Mouse (Mus musculus) intestine, postnatal 0 days (tissue): ENCODE data around the gene Pea15a. TPM values are rescaled to one million over a fixed set of nuclear protein-coding genes. Genes with fewer than 3 reads are reported as not detected.
"Not testable (repeated sequence)": the region's sequence is repeated elsewhere in the genome, so short reads cannot be mapped to it uniquely, and the experiment has no call there.

ENCODE experiments used
- ATAC-seq: fragments of 200-750 bp; cut with Nextera tagmentation; 2 replicates; pipeline ENCODE4 v1.8.0; 2017; ENCODE audit warnings: mild to moderate bottlenecking, moderate TSS enrichment, moderate library complexity
- H3K27ac ChIP-seq: fragments of 300-500 bp; sonication (generic); 2 replicates; pipeline ENCODE4 v1.5.1; 2014; ENCODE audit warnings: mild to moderate bottlenecking, low read depth, low read length, moderate library complexity
- H3K27me3 ChIP-seq: fragments of 300-500 bp; sonication (generic); replicated peaks from 2 replicates; pipeline ENCODE4 v1.6.1; 2014; ENCODE audit warnings: low read length, mixed read lengths; ENCODE audit not compliant: control insufficient read depth, insufficient read depth
- H3K36me3 ChIP-seq: fragments of 300-500 bp; sonication (generic); 2 replicates; pipeline ENCODE4 v1.6.1; 2014; ENCODE audit warnings: mild to moderate bottlenecking, moderate library complexity; ENCODE audit not compliant: control insufficient read depth, insufficient read depth
- H3K4me1 ChIP-seq: fragments of 300-500 bp; sonication (generic); replicated peaks from 2 replicates; pipeline ENCODE4 v1.6.1; 2014; ENCODE audit warnings: antibody characterized with exemption, low read length, mixed read lengths; ENCODE audit not compliant: control insufficient read depth, insufficient read depth
- H3K4me2 ChIP-seq: fragments of 300-500 bp; sonication (generic); replicated peaks from 2 replicates; pipeline ENCODE4 v1.6.1; 2014; ENCODE audit warnings: low read depth, mild to moderate bottlenecking, moderate library complexity
- H3K4me3 ChIP-seq: fragments of 300-500 bp; sonication (generic); 2 replicates; pipeline ENCODE4 v1.5.1; 2014; ENCODE audit warnings: low read depth, low read length
- H3K9ac ChIP-seq: fragments of 300-500 bp; sonication (generic); 2 replicates; pipeline ENCODE4 v1.6.1; 2014; ENCODE audit warnings: mild to moderate bottlenecking, low read depth, low read length
- H3K9me3 ChIP-seq: fragments of 300-500 bp; sonication (generic); 2 replicates; pipeline ENCODE4 v1.6.1; 2016; ENCODE audit warnings: mixed run types; ENCODE audit not compliant: control insufficient read depth
- CTCF ChIP-seq: sonication (generic); IDR thresholded peaks from 2 replicates; pipeline ENCODE4 v1.5.1; 2016; ENCODE audit warnings: low read depth, mild to moderate bottlenecking, control low read depth, antibody characterized with exemption, moderate library complexity
- WGBS: fragments of 180-500 bp; shearing (Covaris S2); extraction: QIAGEN DNeasy Blood & Tissue Kit; methylation state at CpG from one replicate; pipeline ENCODE4 v1.1.7; 2014; 5-methylcytosine and 5-hydroxymethylcytosine counted together
- polyA plus RNA-seq: library from polyadenylated mRNA; unstranded; fragments of >200 nt; fragmentation: Nextera tagmentation; extraction: Ambion mirVana; gene quantifications from 2 replicates; pipeline ENCODE4 v1.2.1, GENCODE M21; 2015

Pea15a gene
- polyA plus RNA-seq = 44.5 and 44.9 TPM in 2 replicates

DNA sequence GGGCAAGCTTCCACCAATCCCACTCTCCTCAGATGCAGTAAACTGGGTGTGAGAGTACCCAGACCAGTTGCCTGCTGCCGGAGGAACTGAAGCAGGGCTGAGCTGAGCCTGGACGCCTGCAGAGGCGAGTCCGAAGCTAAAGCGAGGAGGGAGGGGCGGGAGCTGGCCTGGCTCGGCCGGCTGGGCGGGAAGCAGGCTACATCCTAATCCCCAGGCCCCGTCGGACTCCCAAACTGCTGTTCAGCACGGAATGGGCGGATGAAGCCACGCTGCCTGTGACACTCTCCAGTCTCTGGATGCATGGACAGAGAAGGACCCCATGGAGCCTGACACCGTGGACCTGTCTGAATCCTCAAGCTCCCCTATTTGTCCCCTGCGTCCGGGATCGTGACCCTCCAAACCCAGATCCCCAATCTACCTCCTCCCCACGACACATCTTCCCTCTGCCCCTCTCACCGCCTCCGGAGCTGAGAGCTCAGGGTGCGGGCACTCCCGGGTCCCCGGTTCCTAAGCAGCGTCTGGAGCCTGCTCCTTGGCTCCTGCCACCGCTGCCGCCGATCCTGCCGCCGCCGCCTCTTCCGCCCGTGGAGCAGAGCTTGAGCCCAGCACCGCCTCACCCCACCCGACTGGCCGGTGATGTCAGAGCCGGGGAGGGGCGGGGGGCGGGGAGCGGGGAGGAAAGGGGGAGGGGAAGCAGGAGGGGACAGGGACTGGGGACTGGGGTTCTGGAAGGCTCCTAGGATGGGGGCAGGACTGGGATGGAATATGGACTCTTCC, at the start of gene Pea15a:
Gene Pea15a (minus strand): TSS at position 664 of the 777 bp plus-strand sequence.
- Histone ChIP-seq H3K4me3 (peak within 1 kb of the TSS; percentile 68), H3K9ac (peak within 1 kb of the TSS; percentile 70), H3K27me3 (no peaks in the 10 kb centered on the region), H3K4me2 (peak within 1 kb of the TSS; percentile 89), H3K27ac (peak within 1 kb of the TSS; percentile 80), H3K9me3 (no peaks in the 10 kb centered on the region), H3K4me1 (no peaks in the 10 kb centered on the region), H3K36me3 (peaks cover 5% of the 10 kb centered on the region; the same call in 1 of the 2 replicates)
- WGBS = under 1% methylated on average over 38 of the region's 40 CpGs
- peak; percentile 76 for ATAC-seq
- TF ChIP-seq CTCF = no peak

DNA sequence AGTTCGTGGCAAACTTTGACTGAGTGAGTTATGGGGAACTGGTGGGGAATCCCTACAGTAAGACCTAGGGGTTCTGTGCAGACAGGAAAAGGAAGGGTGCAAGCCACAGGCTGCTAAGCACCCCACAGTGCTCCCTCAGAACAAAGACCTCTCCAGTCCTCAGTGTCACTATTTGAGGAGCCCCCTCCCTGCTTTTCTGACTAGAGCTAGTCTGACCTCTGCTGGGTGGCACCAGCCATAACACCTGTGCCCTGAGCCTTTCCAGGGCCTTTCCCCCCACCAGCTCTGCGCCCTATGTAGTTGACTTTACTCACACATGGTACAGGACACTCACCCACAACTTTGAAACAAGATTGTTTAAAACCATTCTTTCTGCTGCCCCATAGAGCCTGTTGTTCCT, 41.1 kb upstream of the Pea15a start:
- ATAC-seq = no peak
- no peak overlapping the region for H3K9ac ChIP-seq
- no peak overlapping the region for H3K27ac ChIP-seq
- WGBS = 55% methylated on average over 2 of the region's 2 CpGs
- H3K27me3 ChIP-seq = peaks cover 7% of the 10 kb centered on the region; the same call in 1 of the 2 replicates
- H3K36me3 ChIP-seq = no peaks in the 10 kb centered on the region
- H3K4me1 ChIP-seq = no peaks in the 10 kb centered on the region
- no peak overlapping the region for H3K4me3 ChIP-seq
- no peak overlapping the region for H3K4me2 ChIP-seq
- peak; percentile 70 for TF ChIP-seq CTCF
- no peaks in the 10 kb centered on the region for H3K9me3 ChIP-seq

DNA sequence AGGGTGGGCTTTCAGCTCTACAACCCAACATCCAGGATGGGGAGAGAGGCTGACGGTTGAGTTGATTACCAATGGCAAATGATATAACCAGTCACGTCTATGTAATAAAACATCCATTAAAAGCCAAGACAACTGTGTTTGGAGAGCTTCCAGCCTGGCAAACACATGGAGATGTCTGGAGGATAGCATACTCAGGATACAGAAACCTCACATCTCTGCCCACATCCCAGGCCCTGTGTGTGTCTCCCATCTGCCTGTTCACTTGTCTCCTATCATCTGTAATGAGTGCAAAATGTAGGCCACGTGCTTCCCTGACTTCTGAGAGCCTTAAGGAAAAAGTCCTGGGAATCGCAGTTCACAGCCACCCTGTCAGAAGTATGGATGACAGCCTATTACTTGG, 40.6 kb upstream of the Pea15a start:
- H3K9ac ChIP-seq = no peak overlapping the region
- H3K4me2 ChIP-seq = no peak overlapping the region
- WGBS = 68% methylated on average over 4 of the region's 4 CpGs
- peaks cover 7% of the 10 kb centered on the region; the same call in 1 of the 2 replicates for H3K27me3 ChIP-seq
- no peak for TF ChIP-seq CTCF
- H3K27ac ChIP-seq = no peak overlapping the region
- no peaks in the 10 kb centered on the region for H3K9me3 ChIP-seq
- no peak overlapping the region for H3K4me3 ChIP-seq
- no peaks in the 10 kb centered on the region for H3K36me3 ChIP-seq
- no peaks in the 10 kb centered on the region for H3K4me1 ChIP-seq
- no peak for ATAC-seq

DNA sequence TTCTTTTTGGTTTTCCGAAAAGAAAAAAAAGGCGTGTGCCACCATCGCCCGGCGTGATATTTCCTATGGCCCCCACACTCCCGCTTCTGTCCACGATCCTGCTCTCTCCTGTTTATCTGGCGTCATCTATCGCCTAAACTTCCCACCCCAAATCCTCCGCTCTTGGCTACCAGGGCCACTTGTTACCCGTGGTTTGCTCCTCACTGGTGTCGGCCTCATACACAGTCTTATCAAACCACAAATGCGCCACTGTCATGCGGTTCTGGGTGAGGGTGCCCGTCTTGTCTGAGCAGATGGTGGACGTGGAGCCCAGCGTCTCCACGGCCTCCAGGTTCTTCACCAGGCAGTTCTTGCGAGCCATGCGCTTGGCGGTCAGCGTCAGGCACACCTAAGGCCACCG, 38.0 kb upstream of the Pea15a start:
- not testable (repeated sequence) for H3K4me2 ChIP-seq, H3K9me3 ChIP-seq, H3K9ac ChIP-seq, H3K27me3 ChIP-seq, ATAC-seq, H3K4me1 ChIP-seq, H3K36me3 ChIP-seq, H3K27ac ChIP-seq, H3K4me3 ChIP-seq
- whole genome bisulfite sequencing = 37% methylated on average over 23 of the region's 23 CpGs

DNA sequence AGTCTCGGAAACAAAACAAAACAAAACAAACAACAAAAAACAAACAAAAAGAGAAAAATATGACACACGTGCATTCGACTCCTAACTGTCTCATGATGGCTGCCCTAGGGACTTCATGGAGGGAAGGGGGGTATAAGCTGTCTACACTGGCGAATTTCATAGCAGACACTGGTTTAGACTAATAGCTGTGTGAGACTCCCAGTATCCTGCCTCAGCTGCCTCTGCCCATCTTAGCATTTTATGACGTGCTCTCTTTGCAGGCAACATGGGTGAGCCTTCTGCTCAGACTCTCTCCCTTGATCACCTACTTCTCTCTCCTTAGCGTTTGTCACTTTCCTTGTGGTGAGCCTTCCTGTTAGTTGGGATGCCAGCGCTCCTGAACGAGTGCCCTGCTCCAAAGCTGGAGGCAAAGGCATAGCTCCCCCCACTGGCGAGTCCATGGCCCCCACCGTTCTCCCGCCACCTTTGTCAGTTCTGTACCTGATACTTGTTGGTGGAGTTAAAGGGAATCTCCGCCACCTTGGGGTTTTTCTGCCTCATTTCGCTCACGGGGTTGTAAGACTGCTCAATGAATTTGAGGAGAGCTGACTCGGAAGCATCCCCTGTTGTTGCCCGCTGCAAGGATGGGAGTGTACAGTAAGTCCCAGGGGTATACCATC, 37.1 kb upstream of the Pea15a start:
- no peak overlapping the region for H3K9ac ChIP-seq
- no peak overlapping the region for H3K4me3 ChIP-seq
- no peaks in the 10 kb centered on the region for H3K4me1 ChIP-seq
- H3K9me3 ChIP-seq = no peaks in the 10 kb centered on the region
- H3K27ac ChIP-seq = no peak overlapping the region
- peak; percentile 50 for TF ChIP-seq CTCF
- no peak for ATAC-seq
- peaks cover 7% of the 10 kb centered on the region; the same call in 1 of the 2 replicates for H3K27me3 ChIP-seq
- 30% methylated on average over 16 of the region's 16 CpGs for WGBS
- H3K4me2 ChIP-seq = no peak overlapping the region
- H3K36me3 ChIP-seq = no peaks in the 10 kb centered on the region

DNA sequence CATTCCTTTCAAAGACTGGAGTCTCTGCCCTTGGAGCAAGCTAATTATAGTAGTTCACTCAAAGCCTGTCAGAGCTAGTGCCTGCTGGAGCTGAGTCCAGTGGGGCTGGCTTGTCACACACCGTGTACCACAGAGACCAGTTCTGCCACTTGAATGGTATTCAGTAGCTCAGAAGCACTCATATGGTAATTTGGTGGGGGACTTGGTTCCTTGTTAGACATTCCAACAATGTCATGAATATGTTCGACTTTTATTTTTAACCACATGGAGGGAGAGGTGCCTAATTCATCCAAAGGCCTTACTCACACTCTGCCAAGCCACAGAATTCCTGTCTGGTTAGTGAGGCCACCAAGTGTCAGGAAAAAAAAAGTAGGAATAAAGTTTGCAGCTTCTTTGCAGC, 35.8 kb upstream of the Pea15a start:
- Histone ChIP-seq H3K4me2 (no peak overlapping the region), H3K9ac (no peak overlapping the region), H3K9me3 (no peaks in the 10 kb centered on the region), H3K4me1 (no peaks in the 10 kb centered on the region), H3K4me3 (no peak overlapping the region), H3K27me3 (peaks cover 7% of the 10 kb centered on the region; the same call in 1 of the 2 replicates), H3K36me3 (no peaks in the 10 kb centered on the region), H3K27ac (no peak overlapping the region)
- WGBS = 51% methylated on average over 2 of the region's 2 CpGs
- no peak for ATAC-seq
- no peak for TF ChIP-seq CTCF
